Mouse (Mus musculus): ENCODE measurements around the gene Plcg1. TPM values are rescaled to one million over a fixed set of nuclear protein-coding genes. Genes with fewer than 3 reads are reported as not detected.

Gene Plcg1
- polyA plus RNA-seq, 1 experiment from 2014 or later = 83.7 TPM

DNA sequence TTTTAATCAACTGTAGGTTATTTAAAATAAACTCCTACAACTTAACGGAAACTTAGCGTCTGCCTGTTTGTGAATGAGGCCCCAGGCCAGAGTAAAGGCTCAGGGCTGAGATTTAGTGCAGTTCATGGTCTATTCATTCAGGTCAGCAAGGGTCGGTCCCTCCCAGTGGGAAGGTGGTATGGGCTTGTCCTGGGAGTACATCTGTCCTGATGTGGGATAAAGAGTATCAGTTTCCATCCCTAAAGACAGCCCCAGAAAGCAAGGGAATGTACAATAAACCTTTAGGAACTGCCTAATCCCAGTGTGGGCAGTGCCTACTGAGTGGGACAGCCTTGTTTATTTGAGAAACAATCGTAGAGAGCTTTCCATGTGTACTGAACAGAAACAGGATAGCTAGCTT lies 8.4 kb upstream of the Plcg1 start:
- ATAC-seq (ENCODE audit: insufficient number of reproducible peaks, low FRiP score, low TSS enrichment, low read depth) = no peak
- H3K4me1 ChIP-seq (ENCODE audit: control insufficient read depth, insufficient read depth, low read length) = no peaks in the 10 kb centered on the region
- no peak for DNase-seq (ENCODE audit: low spot score)
- H3K27ac ChIP-seq (replicated peaks; ENCODE audit: low read depth, low read length) = no peak overlapping the region
- no peaks in the 10 kb centered on the region for H3K9me3 ChIP-seq (ENCODE audit: control insufficient read depth, low read length)
- no peaks in the 10 kb centered on the region for H3K27me3 ChIP-seq (ENCODE audit: control insufficient read depth, insufficient read depth, low read length)
- H3K36me3 ChIP-seq (ENCODE audit: control insufficient read depth, insufficient read depth, low read length) = peaks cover 19% of the 10 kb centered on the region; the same call in 1 of the 2 replicates
- WGBS = 93% methylated on average over 4 of the region's 4 CpGs
- H3K4me3 ChIP-seq (ENCODE audit: low read depth, low read length) = no peak overlapping the region
- H3K4me2 ChIP-seq (ENCODE audit: low read depth, severe bottlenecking) = no peak overlapping the region
- H3K9ac ChIP-seq (ENCODE audit: low read length) = no peak overlapping the region

DNA sequence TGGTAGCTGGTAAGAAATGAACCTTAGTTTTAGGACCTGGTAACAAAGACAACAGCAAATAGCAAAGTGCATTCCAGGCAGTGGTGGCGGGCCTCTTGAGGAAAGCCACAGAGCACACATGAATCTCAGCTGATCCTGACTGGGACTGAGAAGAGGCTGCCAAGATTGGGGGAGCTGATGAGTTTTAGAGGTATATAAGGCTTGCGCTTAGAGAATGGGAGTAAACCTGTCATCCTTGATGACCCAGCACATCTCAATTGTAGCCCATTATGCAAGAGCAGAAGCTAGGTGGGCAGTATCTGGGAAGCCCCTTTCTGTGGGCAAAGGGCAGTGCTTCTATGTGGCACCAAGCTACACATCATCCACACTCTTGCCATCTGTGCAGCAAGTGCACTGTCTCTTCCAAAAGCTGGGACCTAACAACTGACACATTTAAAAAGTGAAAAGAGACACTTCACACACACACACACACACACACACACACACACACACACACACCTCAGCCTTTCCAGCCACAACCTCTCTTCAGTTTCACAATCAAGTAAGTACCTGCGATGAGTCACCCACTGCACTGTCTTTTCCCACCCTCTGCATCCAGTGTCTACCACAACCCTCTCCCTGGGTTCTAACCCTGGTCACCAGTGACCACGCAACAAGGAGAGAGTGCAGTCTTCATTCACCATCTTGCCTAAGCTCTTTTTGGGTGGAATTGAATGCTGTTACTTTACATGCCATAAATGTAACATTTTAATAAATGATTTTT lies 7.3 kb upstream of the Plcg1 start:
- peaks cover 16% of the 10 kb centered on the region; the same call in 1 of the 2 replicates for H3K36me3 ChIP-seq (ENCODE audit: control insufficient read depth, insufficient read depth, low read length)
- H3K9ac ChIP-seq (ENCODE audit: low read length) = no peak overlapping the region
- ATAC-seq (ENCODE audit: insufficient number of reproducible peaks, low FRiP score, low TSS enrichment, low read depth) (no peak), DNase-seq (ENCODE audit: low spot score) (no peak)
- H3K27ac ChIP-seq (replicated peaks; ENCODE audit: low read depth, low read length) = no peak overlapping the region
- no peaks in the 10 kb centered on the region for H3K4me1 ChIP-seq (ENCODE audit: control insufficient read depth, insufficient read depth, low read length)
- H3K9me3 ChIP-seq (ENCODE audit: control insufficient read depth, low read length) = no peaks in the 10 kb centered on the region
- WGBS = 90% methylated on average over 4 of the region's 4 CpGs
- H3K4me2 ChIP-seq (ENCODE audit: low read depth, severe bottlenecking) = no peak overlapping the region
- H3K4me3 ChIP-seq (ENCODE audit: low read depth, low read length) = no peak overlapping the region
- no peaks in the 10 kb centered on the region for H3K27me3 ChIP-seq (ENCODE audit: control insufficient read depth, insufficient read depth, low read length)

DNA sequence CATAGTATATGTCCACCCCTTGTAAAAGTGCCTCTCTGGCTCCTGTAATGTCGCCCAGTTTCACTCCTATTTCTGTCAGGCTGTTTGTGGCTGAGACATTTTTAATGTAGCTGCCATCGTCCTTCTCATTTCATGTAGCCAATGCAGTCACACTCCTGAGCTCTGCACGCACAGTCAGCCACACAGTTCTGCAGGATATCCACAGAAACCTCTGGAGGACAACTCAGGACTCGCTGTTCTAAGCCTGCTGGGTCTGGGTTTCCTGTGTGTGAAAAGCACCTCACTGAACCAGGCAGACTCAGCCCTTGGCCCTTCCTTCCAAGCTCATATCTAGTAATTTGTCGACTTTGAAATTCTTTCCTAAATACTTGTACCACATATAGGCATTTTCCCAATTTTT lies 6.6 kb upstream of the Plcg1 start:
- no peaks in the 10 kb centered on the region for H3K27me3 ChIP-seq (ENCODE audit: control insufficient read depth, insufficient read depth, low read length)
- H3K9me3 ChIP-seq (ENCODE audit: control insufficient read depth, low read length) = no peaks in the 10 kb centered on the region
- H3K36me3 ChIP-seq (ENCODE audit: control insufficient read depth, insufficient read depth, low read length) = peaks cover 16% of the 10 kb centered on the region; the same call in 1 of the 2 replicates
- ATAC-seq (ENCODE audit: insufficient number of reproducible peaks, low FRiP score, low TSS enrichment, low read depth) = no peak
- WGBS = 95% methylated on average over 5 of the region's 5 CpGs
- H3K4me2 ChIP-seq (ENCODE audit: low read depth, severe bottlenecking) = no peak overlapping the region
- no peak for DNase-seq (ENCODE audit: low spot score)
- H3K27ac ChIP-seq (replicated peaks; ENCODE audit: low read depth, low read length) = no peak overlapping the region
- H3K9ac ChIP-seq (ENCODE audit: low read length) = no peak overlapping the region
- H3K4me3 ChIP-seq (ENCODE audit: low read depth, low read length) = no peak overlapping the region
- H3K4me1 ChIP-seq (ENCODE audit: control insufficient read depth, insufficient read depth, low read length) = no peaks in the 10 kb centered on the region

DNA sequence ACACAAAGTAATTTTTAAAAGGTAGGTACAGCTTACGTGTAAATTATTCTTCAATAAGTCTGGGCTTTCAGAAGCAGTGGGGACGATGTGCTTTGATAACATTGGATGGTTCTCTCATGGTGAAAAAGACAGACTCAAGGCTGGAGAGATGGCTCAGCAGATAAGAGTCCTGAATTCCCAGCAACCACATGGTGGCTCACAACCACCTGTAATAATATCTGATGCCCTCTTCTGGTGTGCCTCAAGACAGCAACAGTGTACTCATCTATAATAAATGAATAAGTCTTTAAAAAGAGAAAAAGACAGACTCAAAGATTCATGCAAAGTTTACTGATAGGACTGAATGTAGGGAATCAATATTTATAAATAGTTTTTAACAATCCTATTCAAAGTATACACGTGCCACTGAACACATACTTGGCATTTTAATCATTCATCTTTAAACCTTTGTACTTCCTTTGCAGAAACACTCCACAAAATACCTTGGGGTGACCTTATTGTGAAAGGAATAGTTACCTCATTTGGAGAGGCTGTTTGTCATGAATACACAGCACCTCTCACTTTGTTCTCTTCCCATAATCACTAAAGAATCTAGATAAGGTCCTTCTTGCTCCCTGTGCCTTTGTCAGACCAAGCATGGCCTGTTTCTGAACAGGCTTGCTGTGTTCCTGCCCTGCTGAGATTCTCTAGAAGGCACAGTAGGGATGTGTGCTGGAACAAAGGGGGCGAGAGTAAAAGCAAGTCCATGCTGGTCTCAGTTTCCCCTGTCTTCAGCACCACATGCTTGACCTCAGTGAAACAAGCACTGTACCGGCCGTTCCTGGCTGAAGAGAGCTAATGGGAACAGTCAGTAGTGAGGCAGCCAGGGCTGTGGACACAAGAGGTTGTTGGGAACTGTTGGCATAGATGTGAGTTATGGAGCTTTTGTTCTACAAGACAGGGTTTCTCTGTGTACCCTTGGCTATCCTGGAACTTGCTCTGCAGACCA lies 4.9 kb upstream of the Plcg1 start:
- no peak for ATAC-seq (ENCODE audit: insufficient number of reproducible peaks, low FRiP score, low TSS enrichment, low read depth)
- WGBS = 90% methylated on average over 6 of the region's 6 CpGs
- DNase-seq (ENCODE audit: low spot score) = no peak
- peaks cover 2% of the 10 kb centered on the region; the same call in 1 of the 2 replicates for H3K4me1 ChIP-seq (ENCODE audit: control insufficient read depth, insufficient read depth, low read length)
- peaks cover 11% of the 10 kb centered on the region; the same call in 1 of the 2 replicates for H3K36me3 ChIP-seq (ENCODE audit: control insufficient read depth, insufficient read depth, low read length)
- H3K27me3 ChIP-seq (ENCODE audit: control insufficient read depth, insufficient read depth, low read length) = no peaks in the 10 kb centered on the region
- no peak overlapping the region for H3K27ac ChIP-seq (replicated peaks; ENCODE audit: low read depth, low read length)
- no peak overlapping the region for H3K4me3 ChIP-seq (ENCODE audit: low read depth, low read length)
- H3K9me3 ChIP-seq (ENCODE audit: control insufficient read depth, low read length) = no peaks in the 10 kb centered on the region
- H3K9ac ChIP-seq (ENCODE audit: low read length) = no peak overlapping the region
- H3K4me2 ChIP-seq (ENCODE audit: low read depth, severe bottlenecking) = no peak overlapping the region

DNA sequence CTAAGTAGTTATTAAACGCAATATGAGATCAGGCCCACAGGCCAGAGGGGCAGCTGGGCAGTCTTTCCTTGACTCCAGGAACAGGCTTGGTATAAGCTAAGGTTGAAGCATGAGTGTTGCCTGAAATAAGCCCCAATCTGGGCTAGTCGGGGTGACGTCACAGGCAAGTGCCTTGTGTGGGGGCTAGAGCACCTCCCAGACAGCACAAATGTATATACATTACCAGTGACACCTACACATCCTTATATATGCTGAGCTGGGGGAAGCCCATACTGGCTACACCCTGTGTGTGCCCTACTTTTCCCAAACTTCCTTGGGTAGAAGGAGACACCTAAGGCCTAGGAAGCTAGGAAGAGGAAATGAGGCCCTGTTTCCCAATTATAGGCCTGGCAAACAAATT lies 2.1 kb upstream of the Plcg1 start:
- 85% methylated on average over 3 of the region's 3 CpGs for WGBS
- H3K4me2 ChIP-seq (ENCODE audit: low read depth, severe bottlenecking) = no peak overlapping the region
- H3K27me3 ChIP-seq (ENCODE audit: control insufficient read depth, insufficient read depth, low read length) = no peaks in the 10 kb centered on the region
- H3K9ac ChIP-seq (ENCODE audit: low read length) = no peak overlapping the region
- H3K4me1 ChIP-seq (ENCODE audit: control insufficient read depth, insufficient read depth, low read length) = peaks cover 16% of the 10 kb centered on the region
- no peak for DNase-seq (ENCODE audit: low spot score)
- no peak overlapping the region for H3K4me3 ChIP-seq (ENCODE audit: low read depth, low read length)
- H3K9me3 ChIP-seq (ENCODE audit: control insufficient read depth, low read length) = no peaks in the 10 kb centered on the region
- no peak for ATAC-seq (ENCODE audit: insufficient number of reproducible peaks, low FRiP score, low TSS enrichment, low read depth)
- H3K36me3 ChIP-seq (ENCODE audit: control insufficient read depth, insufficient read depth, low read length) = peaks cover 6% of the 10 kb centered on the region; the same call in 1 of the 2 replicates
- H3K27ac ChIP-seq (replicated peaks; ENCODE audit: low read depth, low read length) = no peak overlapping the region

DNA sequence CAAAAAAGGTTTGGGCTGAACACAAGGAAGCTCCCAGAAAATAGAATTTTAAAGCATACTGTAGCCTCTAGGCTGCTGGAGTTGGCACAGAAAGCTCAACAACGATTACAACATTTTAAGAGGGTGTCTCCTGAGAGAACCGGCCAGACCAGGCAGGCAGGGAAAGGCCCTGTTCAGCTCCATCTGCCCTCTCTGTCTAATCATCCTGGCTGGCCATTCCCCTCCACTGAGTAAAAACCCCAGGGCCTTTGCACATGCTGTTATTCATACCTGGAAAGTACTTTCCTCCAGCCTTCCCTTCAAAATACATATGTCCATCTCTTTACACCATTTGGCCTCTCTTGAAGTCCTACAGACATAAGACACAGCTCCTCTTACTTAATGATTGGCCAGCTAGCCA lies 1.7 kb upstream of the Plcg1 start:
- H3K4me2 ChIP-seq (ENCODE audit: low read depth, severe bottlenecking) = no peak overlapping the region
- H3K36me3 ChIP-seq (ENCODE audit: control insufficient read depth, insufficient read depth, low read length) = peaks cover 5% of the 10 kb centered on the region; the same call in 1 of the 2 replicates
- WGBS = 76% methylated on average over 2 of the region's 2 CpGs
- H3K4me3 ChIP-seq (ENCODE audit: low read depth, low read length) = no peak overlapping the region
- no peak overlapping the region for H3K27ac ChIP-seq (replicated peaks; ENCODE audit: low read depth, low read length)
- H3K27me3 ChIP-seq (ENCODE audit: control insufficient read depth, insufficient read depth, low read length) = no peaks in the 10 kb centered on the region
- ATAC-seq (ENCODE audit: insufficient number of reproducible peaks, low FRiP score, low TSS enrichment, low read depth) = no peak
- H3K9ac ChIP-seq (ENCODE audit: low read length) = no peak overlapping the region
- no peak for DNase-seq (ENCODE audit: low spot score)
- no peaks in the 10 kb centered on the region for H3K9me3 ChIP-seq (ENCODE audit: control insufficient read depth, low read length)
- peaks cover 19% of the 10 kb centered on the region for H3K4me1 ChIP-seq (ENCODE audit: control insufficient read depth, insufficient read depth, low read length)

DNA sequence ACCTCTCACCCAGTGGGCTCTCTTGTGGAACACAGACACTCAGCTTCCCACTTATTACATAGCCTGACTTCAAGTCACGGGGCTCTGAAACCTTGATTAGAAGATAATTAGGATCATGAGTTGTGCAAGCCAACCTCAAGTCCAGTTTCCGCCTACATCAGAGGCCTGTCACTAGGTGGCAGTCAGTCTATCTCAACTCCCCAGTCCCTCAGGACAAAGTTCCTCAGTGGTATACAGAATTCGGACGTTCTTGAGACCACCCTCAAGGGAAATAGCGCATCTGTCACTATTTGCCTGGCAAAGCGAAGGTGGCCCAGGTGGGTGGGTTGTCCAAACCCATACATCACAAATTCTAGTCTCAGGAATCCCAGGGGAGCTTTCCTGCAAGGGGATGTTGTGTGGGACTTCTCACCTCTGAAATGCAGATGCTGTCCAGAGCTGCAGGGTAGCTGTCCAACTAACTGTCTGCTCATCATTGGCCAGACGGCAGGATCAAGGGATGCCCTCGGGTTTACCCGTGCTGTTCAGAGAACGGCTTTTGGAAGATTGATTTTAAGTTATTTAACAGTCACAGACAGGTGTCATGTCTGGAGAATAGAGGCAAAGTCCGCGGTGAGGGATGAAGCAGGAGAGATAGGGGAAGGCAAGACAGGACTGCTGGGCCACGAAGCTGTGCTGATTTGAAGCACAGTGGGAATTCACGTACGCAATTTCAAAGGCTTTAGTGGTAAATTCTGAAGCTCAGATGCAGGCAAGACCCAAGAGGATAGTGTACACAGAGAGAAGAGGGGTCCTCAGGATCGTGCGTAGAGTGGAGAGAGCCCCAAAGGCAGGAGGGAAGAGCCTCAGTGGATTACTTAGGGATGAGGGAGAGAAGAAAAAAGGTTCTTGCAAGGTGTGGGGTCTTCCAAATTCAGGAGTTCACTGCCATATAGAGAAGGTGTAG lies 976 bp upstream of the Plcg1 start:
- Histone ChIP-seq H3K4me1 (ENCODE audit: control insufficient read depth, insufficient read depth, low read length) (peaks cover 21% of the 10 kb centered on the region), H3K27me3 (ENCODE audit: control insufficient read depth, insufficient read depth, low read length) (no peaks in the 10 kb centered on the region), H3K27ac (replicated peaks; ENCODE audit: low read depth, low read length) (no peak overlapping the region), H3K4me3 (ENCODE audit: low read depth, low read length) (peak overlapping the region; percentile 85), H3K36me3 (ENCODE audit: control insufficient read depth, insufficient read depth, low read length) (no peaks in the 10 kb centered on the region; the same call in 1 of the 2 replicates), H3K9me3 (ENCODE audit: control insufficient read depth, low read length) (no peaks in the 10 kb centered on the region), H3K4me2 (ENCODE audit: low read depth, severe bottlenecking) (peak overlapping the region; percentile 65), H3K9ac (ENCODE audit: low read length) (peak overlapping the region; percentile 99)
- DNase-seq (ENCODE audit: low spot score) (no peak), ATAC-seq (ENCODE audit: insufficient number of reproducible peaks, low FRiP score, low TSS enrichment, low read depth) (no peak)
- 33% methylated on average over 17 of the region's 17 CpGs for WGBS
